Mouse (Mus musculus): Measurements from ENCODE around the gene Wdr76. TPM values are rescaled to one million over a fixed set of nuclear protein-coding genes. Genes with fewer than 3 reads are reported as not detected.
"Not testable (repeated sequence)": the region's sequence is repeated elsewhere in the genome, so short reads cannot be mapped to it uniquely, and the experiment has no call there.

Wdr76 gene
- polyA plus RNA-seq, 1 experiment from 2014 or later: 4.2 TPM

DNA sequence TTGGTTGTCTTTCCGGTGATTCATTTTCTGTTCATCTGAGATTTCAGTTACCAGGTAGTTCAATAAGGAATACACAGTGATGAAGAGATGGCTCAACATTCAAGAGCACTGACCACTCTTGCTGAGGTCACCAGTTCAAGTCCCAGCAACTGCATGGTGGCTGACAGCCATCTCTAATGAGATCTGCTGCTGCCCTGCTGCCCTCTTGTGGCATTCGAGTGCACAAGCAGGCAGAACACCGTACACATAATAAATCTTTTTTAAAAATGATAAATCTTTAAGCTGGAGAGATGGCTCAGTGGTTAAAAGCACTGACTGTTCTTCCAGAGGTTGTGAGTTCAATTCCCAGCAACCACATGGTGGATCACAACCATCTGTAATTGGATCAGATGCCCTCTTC, 26.0 kb upstream of the Wdr76 start:
- ATAC-seq (ENCODE audit: low read depth): no peak
- Histone ChIP-seq H3K36me3 (ENCODE audit: control insufficient read depth, insufficient read depth, low read length) (no peaks in the 10 kb centered on the region), H3K4me3 (ENCODE audit: low read depth, low read length) (no peak overlapping the region), H3K4me1 (ENCODE audit: control insufficient read depth, insufficient read depth, low read length) (0 out of 2 replicates have a peak, but pooled peaks cover 3% of the 10 kb centered on the region), H3K9me3 (ENCODE audit: control insufficient read depth, low read length) (no peaks in the 10 kb centered on the region), H3K27me3 (ENCODE audit: control insufficient read depth, insufficient read depth, low read length) (no peaks in the 10 kb centered on the region), H3K27ac (ENCODE audit: low read depth, low read length) (no peak overlapping the region), H3K4me2 (ENCODE audit: low read depth, low read length) (no peak overlapping the region), H3K9ac (replicated peaks; ENCODE audit: low read depth, low read length) (no peak overlapping the region)
- 62% methylated on average over 3 of the region's 3 CpGs for WGBS

DNA sequence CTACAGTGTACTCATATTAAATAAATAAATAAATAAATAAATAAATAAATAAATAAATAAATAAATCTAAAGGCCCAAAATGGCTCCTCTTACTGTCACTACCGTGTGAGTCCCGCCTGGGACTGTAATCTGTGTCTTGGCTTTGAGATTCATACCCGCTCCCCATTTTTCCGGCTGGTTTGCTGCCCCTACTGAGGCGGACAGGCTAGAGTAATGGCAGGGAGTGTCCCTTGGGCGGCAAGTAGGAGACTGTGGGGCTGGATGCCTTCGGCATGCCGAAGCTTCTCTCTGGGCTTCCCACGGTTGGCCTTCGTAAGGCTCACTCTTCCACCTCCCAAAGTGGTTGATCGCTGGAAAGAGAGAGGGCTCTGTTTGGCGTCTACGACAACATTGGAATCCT, 25.6 kb upstream of the Wdr76 start:
- not testable (repeated sequence) for H3K9ac ChIP-seq (replicated peaks; ENCODE audit: low read depth, low read length); H3K4me2 ChIP-seq (ENCODE audit: low read depth, low read length); H3K4me3 ChIP-seq (ENCODE audit: low read depth, low read length); H3K27me3 ChIP-seq (ENCODE audit: control insufficient read depth, insufficient read depth, low read length); ATAC-seq (ENCODE audit: low read depth); H3K27ac ChIP-seq (ENCODE audit: low read depth, low read length); H3K4me1 ChIP-seq (ENCODE audit: control insufficient read depth, insufficient read depth, low read length); H3K36me3 ChIP-seq (ENCODE audit: control insufficient read depth, insufficient read depth, low read length); H3K9me3 ChIP-seq (ENCODE audit: control insufficient read depth, low read length)
- 85% methylated on average over 13 of the region's 13 CpGs for WGBS

DNA sequence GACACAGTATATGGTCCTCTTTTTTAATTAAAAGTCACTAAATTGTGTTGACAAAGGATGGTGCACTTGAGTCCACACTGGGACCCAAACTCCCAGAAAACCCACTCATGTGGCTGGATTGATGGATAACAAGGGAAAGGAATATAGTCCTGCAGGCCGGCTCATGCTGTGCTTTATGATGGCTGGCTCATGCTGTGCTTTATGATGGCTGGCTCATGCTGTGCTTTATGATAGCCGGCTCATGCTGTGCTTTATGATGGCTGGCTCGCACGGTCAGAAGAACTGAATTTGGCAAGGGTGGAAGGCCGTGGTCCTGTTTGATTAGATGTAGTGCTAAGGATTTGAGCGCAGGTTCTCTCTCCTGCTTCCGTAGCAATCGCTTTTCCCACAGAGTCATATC, 22.9 kb upstream of the Wdr76 start:
- Histone ChIP-seq H3K9ac (replicated peaks; ENCODE audit: low read depth, low read length) (no peak overlapping the region), H3K27me3 (ENCODE audit: control insufficient read depth, insufficient read depth, low read length) (no peaks in the 10 kb centered on the region), H3K4me1 (ENCODE audit: control insufficient read depth, insufficient read depth, low read length) (0 out of 2 replicates have a peak, but pooled peaks cover 3% of the 10 kb centered on the region), H3K27ac (ENCODE audit: low read depth, low read length) (no peak overlapping the region), H3K4me3 (ENCODE audit: low read depth, low read length) (no peak overlapping the region), H3K36me3 (ENCODE audit: control insufficient read depth, insufficient read depth, low read length) (no peaks in the 10 kb centered on the region), H3K4me2 (ENCODE audit: low read depth, low read length) (no peak overlapping the region; the same call in 1 of the 2 replicates), H3K9me3 (ENCODE audit: control insufficient read depth, low read length) (no peaks in the 10 kb centered on the region)
- 13% methylated on average over 8 of the region's 8 CpGs for WGBS
- ATAC-seq (ENCODE audit: low read depth): peak; percentile 54; the same call in 1 of the 2 replicates

DNA sequence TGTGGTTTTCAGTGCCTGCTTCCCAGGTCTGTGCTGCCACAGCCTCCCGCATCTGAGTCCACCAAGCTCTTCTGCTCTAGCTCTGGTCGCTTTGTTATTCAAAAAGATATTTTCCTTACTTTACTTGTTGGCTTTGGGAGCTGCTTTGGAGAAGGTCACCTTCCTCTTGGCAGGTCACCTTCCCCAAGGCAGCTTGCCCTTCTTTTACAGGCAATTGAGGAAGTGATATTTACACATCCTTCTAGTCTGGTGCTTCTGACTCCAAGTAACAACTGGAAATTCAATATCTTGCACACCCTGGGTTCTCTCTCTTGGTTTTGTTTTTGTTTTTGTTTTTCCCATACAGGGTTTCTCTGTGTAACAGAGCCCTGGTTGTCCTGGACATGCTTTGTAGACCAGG, 22.1 kb upstream of the Wdr76 start:
- not testable (repeated sequence) for H3K27ac ChIP-seq (ENCODE audit: low read depth, low read length); H3K36me3 ChIP-seq (ENCODE audit: control insufficient read depth, insufficient read depth, low read length); H3K4me1 ChIP-seq (ENCODE audit: control insufficient read depth, insufficient read depth, low read length); H3K9me3 ChIP-seq (ENCODE audit: control insufficient read depth, low read length); H3K4me2 ChIP-seq (ENCODE audit: low read depth, low read length); H3K4me3 ChIP-seq (ENCODE audit: low read depth, low read length); H3K27me3 ChIP-seq (ENCODE audit: control insufficient read depth, insufficient read depth, low read length); H3K9ac ChIP-seq (replicated peaks; ENCODE audit: low read depth, low read length); ATAC-seq (ENCODE audit: low read depth)
- 67% methylated on average over 1 of the region's 2 CpGs for WGBS

DNA sequence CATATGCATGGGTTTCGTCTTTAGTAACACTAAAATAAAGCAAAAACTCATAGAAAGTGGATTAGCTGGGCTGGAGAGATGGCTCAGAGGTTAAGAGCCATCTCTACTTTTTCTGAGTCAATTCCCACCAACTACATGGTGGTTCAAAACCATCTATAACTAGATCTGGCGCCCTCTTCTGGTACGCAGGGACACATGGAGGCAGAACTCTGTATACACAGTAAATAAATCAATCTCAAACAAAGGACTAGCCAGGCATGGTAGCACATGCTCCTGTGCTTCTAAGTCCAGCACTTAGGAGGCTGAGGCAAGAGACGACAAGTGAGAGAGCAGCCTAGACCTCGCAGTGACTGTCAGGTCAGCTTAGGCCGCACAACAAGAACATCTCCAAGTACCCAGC, 5.0 kb upstream of the Wdr76 start:
- not testable (repeated sequence) for H3K27ac ChIP-seq (ENCODE audit: low read depth, low read length); H3K9me3 ChIP-seq (ENCODE audit: control insufficient read depth, low read length); H3K4me3 ChIP-seq (ENCODE audit: low read depth, low read length); ATAC-seq (ENCODE audit: low read depth); H3K4me2 ChIP-seq (ENCODE audit: low read depth, low read length); H3K9ac ChIP-seq (replicated peaks; ENCODE audit: low read depth, low read length); H3K4me1 ChIP-seq (ENCODE audit: control insufficient read depth, insufficient read depth, low read length); H3K27me3 ChIP-seq (ENCODE audit: control insufficient read depth, insufficient read depth, low read length); H3K36me3 ChIP-seq (ENCODE audit: control insufficient read depth, insufficient read depth, low read length)
- WGBS: 62% methylated on average over 2 of the region's 6 CpGs

DNA sequence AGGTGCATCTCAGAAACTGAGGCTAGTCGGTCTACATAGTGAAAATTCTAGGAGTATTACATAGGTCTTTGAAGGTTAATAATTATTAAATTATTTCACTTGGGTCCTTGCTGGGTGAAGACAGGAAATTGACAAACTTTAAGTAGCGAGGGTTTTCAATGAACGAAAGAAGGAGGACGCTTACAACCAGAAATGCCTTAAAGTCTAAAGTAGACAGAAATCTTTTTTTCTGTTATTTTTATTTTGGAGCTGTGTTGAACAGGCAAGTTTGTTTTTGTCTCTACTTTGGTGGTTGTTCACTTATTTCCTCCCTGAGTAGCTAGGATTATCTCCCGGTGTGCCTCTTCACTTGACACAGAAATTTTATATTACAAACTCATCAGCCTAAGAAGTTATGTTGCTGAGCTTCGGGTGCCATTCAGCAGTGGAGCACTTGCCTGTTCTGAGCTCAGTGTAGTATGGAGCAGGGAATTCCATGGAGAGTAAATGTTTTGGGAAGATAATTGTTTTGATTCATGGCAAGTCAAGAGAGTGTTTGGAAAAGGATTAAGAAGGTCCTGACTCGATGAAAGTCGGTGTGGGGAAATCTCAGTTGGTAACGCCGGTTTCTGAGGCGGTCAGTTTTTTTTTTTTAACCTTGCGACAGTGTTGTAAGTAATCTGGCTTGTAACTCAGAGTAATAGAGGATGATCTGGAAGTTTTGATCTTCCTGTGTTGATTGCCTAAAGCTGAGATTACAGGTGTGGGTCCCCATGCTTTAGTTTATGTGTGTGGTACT, 839 bp downstream of the Wdr76 start:
- H3K4me3 ChIP-seq (ENCODE audit: low read depth, low read length): peak overlapping the region; percentile 49
- no peak overlapping the region for H3K27ac ChIP-seq (ENCODE audit: low read depth, low read length)
- H3K9ac ChIP-seq (replicated peaks; ENCODE audit: low read depth, low read length): no peak overlapping the region; the same call in 1 of the 2 replicates
- peak overlapping the region; percentile 58 for H3K4me2 ChIP-seq (ENCODE audit: low read depth, low read length)
- H3K27me3 ChIP-seq (ENCODE audit: control insufficient read depth, insufficient read depth, low read length): no peaks in the 10 kb centered on the region
- H3K36me3 ChIP-seq (ENCODE audit: control insufficient read depth, insufficient read depth, low read length): no peaks in the 10 kb centered on the region
- WGBS: 25% methylated on average over 12 of the region's 12 CpGs
- no peaks in the 10 kb centered on the region for H3K9me3 ChIP-seq (ENCODE audit: control insufficient read depth, low read length)
- no peak for ATAC-seq (ENCODE audit: low read depth)
- H3K4me1 ChIP-seq (ENCODE audit: control insufficient read depth, insufficient read depth, low read length): peaks cover 13% of the 10 kb centered on the region; the same call in 1 of the 2 replicates

DNA sequence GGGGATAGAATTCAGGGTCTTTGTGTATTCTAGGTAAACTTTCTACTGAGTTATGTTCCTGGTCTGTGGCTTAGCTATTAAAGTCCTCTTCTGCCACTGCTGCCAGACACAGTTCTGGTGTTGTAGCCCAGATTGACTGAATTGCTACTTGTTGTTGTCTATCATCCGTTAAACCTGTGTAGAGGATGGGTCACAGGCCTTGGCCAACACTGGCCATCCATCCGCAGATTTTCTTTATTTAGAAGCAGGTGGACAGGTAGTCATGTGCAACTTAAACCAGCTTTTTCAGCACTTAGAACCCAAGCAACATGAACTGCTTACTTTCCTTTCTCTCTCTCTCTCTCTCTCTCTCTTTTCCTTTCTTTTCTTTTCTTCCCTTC, 1.4 kb downstream of the Wdr76 start:
- Histone ChIP-seq H3K27me3 (ENCODE audit: control insufficient read depth, insufficient read depth, low read length) (no peaks in the 10 kb centered on the region), H3K4me2 (ENCODE audit: low read depth, low read length) (peak overlapping the region; percentile 58), H3K4me1 (ENCODE audit: control insufficient read depth, insufficient read depth, low read length) (peaks cover 13% of the 10 kb centered on the region; the same call in 1 of the 2 replicates), H3K27ac (ENCODE audit: low read depth, low read length) (no peak overlapping the region), H3K9ac (replicated peaks; ENCODE audit: low read depth, low read length) (no peak overlapping the region), H3K9me3 (ENCODE audit: control insufficient read depth, low read length) (no peaks in the 10 kb centered on the region), H3K4me3 (ENCODE audit: low read depth, low read length) (no peak overlapping the region), H3K36me3 (ENCODE audit: control insufficient read depth, insufficient read depth, low read length) (no peaks in the 10 kb centered on the region)
- 88% methylated on average over 2 of the region's 2 CpGs for WGBS
- no peak for ATAC-seq (ENCODE audit: low read depth)

DNA sequence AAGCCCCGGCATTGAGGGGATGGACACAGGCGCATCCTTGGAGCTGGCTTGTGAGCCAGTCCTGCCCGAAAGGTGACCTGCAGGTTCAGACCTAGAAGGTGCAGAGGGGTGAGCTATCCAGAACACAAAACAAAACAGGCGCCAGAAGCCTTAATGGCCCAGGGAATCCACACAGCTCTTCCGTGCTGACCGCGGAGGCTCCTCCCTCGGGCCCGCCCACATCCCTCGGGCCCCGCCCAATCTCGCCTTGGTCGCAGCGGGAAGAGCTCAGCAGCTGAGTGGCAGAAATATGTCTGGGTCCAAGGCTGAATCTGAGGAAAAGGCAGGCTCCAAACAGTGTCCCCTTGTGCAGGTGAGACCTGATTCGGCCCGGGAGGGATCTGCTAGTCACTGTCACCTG, 3.1 kb downstream of the Wdr76 start:
- Histone ChIP-seq H3K27ac (ENCODE audit: low read depth, low read length) (no peak overlapping the region), H3K4me1 (ENCODE audit: control insufficient read depth, insufficient read depth, low read length) (peaks cover 13% of the 10 kb centered on the region; the same call in 1 of the 2 replicates), H3K27me3 (ENCODE audit: control insufficient read depth, insufficient read depth, low read length) (no peaks in the 10 kb centered on the region), H3K4me3 (ENCODE audit: low read depth, low read length) (peak overlapping the region; percentile 27), H3K9ac (replicated peaks; ENCODE audit: low read depth, low read length) (peak overlapping the region; percentile 37; the same call in 1 of the 2 replicates), H3K4me2 (ENCODE audit: low read depth, low read length) (peak overlapping the region; percentile 42), H3K9me3 (ENCODE audit: control insufficient read depth, low read length) (no peaks in the 10 kb centered on the region), H3K36me3 (ENCODE audit: control insufficient read depth, insufficient read depth, low read length) (no peaks in the 10 kb centered on the region)
- 24% methylated on average over 16 of the region's 16 CpGs for WGBS
- no peak for ATAC-seq (ENCODE audit: low read depth)

DNA sequence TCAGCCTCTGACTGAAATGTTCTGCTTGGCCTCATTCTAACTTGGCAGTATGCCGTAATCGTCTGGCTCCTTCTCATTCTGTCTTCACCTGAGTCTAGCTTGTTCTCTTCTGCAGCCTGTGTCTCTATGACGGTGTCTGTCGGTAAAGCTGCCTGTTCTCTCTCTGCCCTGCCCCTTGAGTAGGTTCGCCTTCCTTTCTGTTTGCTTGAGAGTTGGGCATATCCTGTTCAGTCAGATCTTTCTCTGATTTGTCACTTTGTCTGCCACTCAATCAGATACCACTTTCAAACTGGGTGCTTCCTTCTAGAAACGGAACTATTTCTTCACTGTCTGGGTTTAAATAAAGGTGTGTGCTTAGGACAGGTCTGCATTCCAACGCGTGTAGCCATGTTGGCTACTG, 4.9 kb downstream of the Wdr76 start:
- Histone ChIP-seq H3K27me3 (ENCODE audit: control insufficient read depth, insufficient read depth, low read length) (no peaks in the 10 kb centered on the region), H3K9me3 (ENCODE audit: control insufficient read depth, low read length) (no peaks in the 10 kb centered on the region), H3K4me3 (ENCODE audit: low read depth, low read length) (no peak overlapping the region), H3K4me2 (ENCODE audit: low read depth, low read length) (no peak overlapping the region), H3K27ac (ENCODE audit: low read depth, low read length) (no peak overlapping the region), H3K9ac (replicated peaks; ENCODE audit: low read depth, low read length) (no peak overlapping the region), H3K36me3 (ENCODE audit: control insufficient read depth, insufficient read depth, low read length) (no peaks in the 10 kb centered on the region), H3K4me1 (ENCODE audit: control insufficient read depth, insufficient read depth, low read length) (peaks cover 13% of the 10 kb centered on the region; the same call in 1 of the 2 replicates)
- 97% methylated on average over 8 of the region's 8 CpGs for WGBS
- no peak for ATAC-seq (ENCODE audit: low read depth)
